22 mouse cellular contexts compared by ENCODE assay signal in the genomic region with DNA sequence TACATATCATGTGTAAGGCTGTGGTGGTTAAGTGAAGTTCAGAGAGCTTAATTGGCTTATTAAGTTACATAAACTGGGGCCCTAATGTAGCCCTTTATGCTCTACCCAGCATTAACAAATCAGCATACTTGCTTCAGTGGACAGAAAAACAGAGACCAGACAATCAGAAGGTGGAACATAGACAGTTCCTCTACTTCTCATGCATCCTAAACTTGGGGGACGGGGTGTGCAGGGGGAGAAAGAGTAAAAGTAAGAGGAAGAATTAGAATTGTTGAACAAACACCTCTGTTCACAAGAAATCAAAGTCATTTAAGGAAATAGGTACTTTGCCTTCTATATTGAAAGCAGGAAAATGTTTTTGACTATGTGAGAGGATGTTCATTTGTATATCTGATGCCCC. TPM values are rescaled to one million over a fixed set of nuclear protein-coding genes. Genes with fewer than 3 reads are reported as not detected.
DNase-seq lines count a peak whose midpoint lies in the region; ATAC-seq and TF ChIP-seq lines count a peak whose summit lies in the region.
"Had no signal": no experiment of that assay in that cellular context is flagged by ENCODE, and none has a peak within 500 bp of the region (broad histone marks: within the 10 kb centered on the region; RNA-seq: fewer than 3 reads in every experiment).

No protein-coding gene starts in this region.

- ATAC-seq in hindbrain, embryonic 14.5 days (ENCODE audit: low FRiP score) = no peak
- ATAC-seq in hindbrain, embryonic 12.5 days (ENCODE audit: low FRiP score) = no peak
- ATAC-seq: CD4-positive, CD25-positive, alpha-beta regulatory T cell, adult 4 months; forebrain, embryonic 13.5 days; forebrain, embryonic 15.5 days; forebrain, postnatal 0 days had no signal

- no peak for TF ChIP-seq POLR2A in CH12.LX (IDR thresholded peaks at IDR 0.05; ENCODE audit: low read depth, low read length)

- H3K4me3 ChIP-seq in hindbrain, embryonic 14.5 days (replicated peaks; ENCODE audit: low read length) = no peak overlapping the region
- no peak overlapping the region for H3K4me3 ChIP-seq in hindbrain, embryonic 12.5 days
- H3K4me3 ChIP-seq in CH12.LX (replicated peaks in 1 of 3; ENCODE audit: low read depth in 2 of 3, low read length in 2 of 3, poor library complexity in 1 of 3) = peak overlapping the region in 2 of 3 experiments; percentile 92 to 93
- H3K4me3 ChIP-seq: embryonic facial prominence, embryonic 10.5 days; embryonic facial prominence, embryonic 12.5 days; forebrain, embryonic 13.5 days; forebrain, embryonic 15.5 days had no signal

- H3K9me3 ChIP-seq in hindbrain, embryonic 14.5 days (ENCODE audit: control insufficient read depth, low read length) = no peaks in the 10 kb centered on the region
- H3K9me3 ChIP-seq in hindbrain, embryonic 12.5 days (replicated peaks) = no peaks in the 10 kb centered on the region
- no peaks in the 10 kb centered on the region for H3K9me3 ChIP-seq in CH12.LX (replicated peaks; ENCODE audit: low read length)
- H3K9me3 ChIP-seq: embryonic facial prominence, embryonic 10.5 days; embryonic facial prominence, embryonic 12.5 days; forebrain, embryonic 13.5 days; forebrain, embryonic 15.5 days had no signal

- no peak for TF ChIP-seq CTCF in CH12.LX (conservative IDR thresholded peaks at IDR 0.05 in 1 of 2, IDR thresholded peaks at IDR 0.05 in 1 of 2; ENCODE audit: low read depth in 2 of 2, low read length in 2 of 2)

- H3K4me1 ChIP-seq in hindbrain, embryonic 14.5 days (replicated peaks; ENCODE audit: control insufficient read depth, insufficient read depth, low read length) = peaks cover 8% of the 10 kb centered on the region
- H3K4me1 ChIP-seq in hindbrain, embryonic 12.5 days = peaks cover 9% of the 10 kb centered on the region
- peaks cover 2 to 67% of the 10 kb centered on the region in 2 experiments; a peak in 2 of 4 replicates for H3K4me1 ChIP-seq in CH12.LX (ENCODE audit: control insufficient read depth in 1 of 2, insufficient read depth in 2 of 2)

- TF ChIP-seq RAD21 in CH12.LX (IDR thresholded peaks at IDR 0.05; ENCODE audit: low read depth, low read length) = no peak

- no peak for TF ChIP-seq EP300 in CH12.LX (IDR thresholded peaks at IDR 0.05; ENCODE audit: low read length)

- peak; percentile 2 for DNase-seq in hindbrain, embryonic 14.5 days (ENCODE audit: low spot score)
- DNase-seq in A20 (ENCODE audit: low read depth, low spot score) (peak; percentile 77), CH12.LX (ENCODE audit: extremely low read depth) (no peak)
- DNase-seq in splenic B cell, adult 2 months (ENCODE audit: low read depth, low spot score) = peak; percentile 52
- no peak for DNase-seq in adrenal gland, adult 8-10 months
- no peak for DNase-seq in kidney, adult 11 months
- DNase-seq: adrenal gland, adult 2 months; adrenal gland, postnatal 14 days; adrenal gland, postnatal 36 days; cerebellum, adult 11-12 months; cerebellum, adult 2 months; cerebellum, adult 9-10 months; cerebellum, postnatal 10 days; cerebellum, postnatal 25 days; forebrain, postnatal 0 days had no signal

- in situ Hi-C loops in CH12.LX (cut with MboI; ENCODE audit: low pct_ligation_motif_present, low pct_unique_long_range_greater_than_20kb, low sequenced_read_pairs) = no loop called here

- H3K27ac ChIP-seq in hindbrain, embryonic 14.5 days = no peak overlapping the region
- no peak overlapping the region for H3K27ac ChIP-seq in hindbrain, embryonic 12.5 days
- H3K27ac ChIP-seq in CH12.LX (ENCODE audit: insufficient read depth, low read depth) = no peak overlapping the region
- H3K27ac ChIP-seq: embryonic facial prominence, embryonic 10.5 days; embryonic facial prominence, embryonic 12.5 days; forebrain, embryonic 13.5 days; forebrain, embryonic 15.5 days had no signal

- H3K4me2 ChIP-seq in hindbrain, embryonic 14.5 days (replicated peaks) = no peak overlapping the region
- no peak overlapping the region for H3K4me2 ChIP-seq in hindbrain, embryonic 12.5 days (replicated peaks)
- peak overlapping the region; percentile 98 for H3K4me2 ChIP-seq in CH12.LX (ENCODE audit: insufficient read depth, low read depth, poor library complexity, severe bottlenecking)
- H3K4me2 ChIP-seq: embryonic facial prominence, embryonic 12.5 days; forebrain, embryonic 13.5 days; forebrain, embryonic 15.5 days had no signal

- no peaks in the 10 kb centered on the region for H3K27me3 ChIP-seq in hindbrain, embryonic 14.5 days (ENCODE audit: control insufficient read depth, insufficient read depth, low read length)
- no peaks in the 10 kb centered on the region for H3K27me3 ChIP-seq in hindbrain, embryonic 12.5 days
- H3K27me3 ChIP-seq in CH12.LX (replicated peaks) = no peaks in the 10 kb centered on the region
- no peaks in the 10 kb centered on the region for H3K27me3 ChIP-seq in splenic B cell, adult 2 months (ENCODE audit: control insufficient read depth, insufficient read depth, low read length, poor library complexity, severe bottlenecking)
- H3K27me3 ChIP-seq: forebrain, embryonic 15.5 days had no signal

- H3K9ac ChIP-seq in hindbrain, embryonic 14.5 days = no peak overlapping the region
- H3K9ac ChIP-seq in hindbrain, embryonic 12.5 days = no peak overlapping the region
- no peak overlapping the region; the same call in 1 of the 2 replicates for H3K9ac ChIP-seq in CH12.LX (ENCODE audit: insufficient read depth, low read depth)
- H3K9ac ChIP-seq: embryonic facial prominence, embryonic 12.5 days; forebrain, embryonic 13.5 days; forebrain, embryonic 15.5 days; forebrain, postnatal 0 days had no signal

- peaks cover 52% of the 10 kb centered on the region for H3K79me2 ChIP-seq in CH12.LX (replicated peaks; ENCODE audit: control insufficient read depth, extremely low read depth, insufficient read depth, poor library complexity, severe bottlenecking)

- H3K36me3 ChIP-seq in hindbrain, embryonic 14.5 days (replicated peaks; ENCODE audit: control insufficient read depth, insufficient read depth) = no peaks in the 10 kb centered on the region
- no peaks in the 10 kb centered on the region for H3K36me3 ChIP-seq in hindbrain, embryonic 12.5 days
- peaks cover 0 to 7% of the 10 kb centered on the region in 2 experiments for H3K36me3 ChIP-seq in CH12.LX (replicated peaks in 1 of 2; ENCODE audit: control insufficient read depth in 1 of 2, insufficient read depth in 1 of 2, low read length in 1 of 2)
- peaks cover 3% of the 10 kb centered on the region; the same call in 1 of the 2 replicates for H3K36me3 ChIP-seq in splenic B cell, adult 2 months (ENCODE audit: control insufficient read depth, insufficient read depth, low read length, poor library complexity, severe bottlenecking)
- H3K36me3 ChIP-seq: embryonic facial prominence, embryonic 10.5 days; embryonic facial prominence, embryonic 12.5 days; forebrain, embryonic 15.5 days had no signal

- WGBS in hindbrain, embryonic 14.5 days = 89% methylated on average over 1 of the region's 1 CpGs
- 77% methylated on average over 1 of the region's 1 CpGs for WGBS in hindbrain, embryonic 12.5 days

- dilution Hi-C loops in CH12.LX (cut with MboI; ENCODE audit: extremely low pct_ligation_motif_present, extremely low pct_unique_long_range_greater_than_20kb, low sequenced_read_pairs) = no loop called here

TF ChIP-seq in CH12.LX, 34 proteins besides CTCF, POLR2A, EP300 and RAD21:
- no peak for TF ChIP-seq JUN (IDR thresholded peaks at IDR 0.05; ENCODE audit: insufficient read depth, low read depth, low read length)
- TF ChIP-seq ZMIZ1 (IDR thresholded peaks at IDR 0.05; ENCODE audit: low read depth, low read length) = no peak
- no peak for TF ChIP-seq CHD1 (IDR thresholded peaks at IDR 0.05; ENCODE audit: low read depth, low read length)
- no peak for TF ChIP-seq MYC (IDR thresholded peaks at IDR 0.05; ENCODE audit: low read depth, low read length)
- TF ChIP-seq MAX (IDR thresholded peaks at IDR 0.05; ENCODE audit: low read length) = no peak
- TF ChIP-seq ZC3H11A (IDR thresholded peaks at IDR 0.05; ENCODE audit: low read depth, low read length) = no peak
- TF ChIP-seq TBP (conservative IDR thresholded peaks at IDR 0.05; ENCODE audit: low read depth, low read length) = no peak
- TF ChIP-seq ELF1 (IDR thresholded peaks at IDR 0.05; ENCODE audit: low read depth, low read length) = no peak
- TF ChIP-seq CHD2 (IDR thresholded peaks at IDR 0.05; ENCODE audit: low read length) = no peak
- no peak for TF ChIP-seq UBTF (IDR thresholded peaks at IDR 0.05; ENCODE audit: low read depth, low read length)
- TF ChIP-seq GABPA (IDR thresholded peaks at IDR 0.05; ENCODE audit: insufficient replicate concordance, low read depth, low read length) = no peak
- TF ChIP-seq ETS1 (conservative IDR thresholded peaks at IDR 0.05; ENCODE audit: low read depth, low read length) = no peak
- no peak for TF ChIP-seq ZKSCAN1 (IDR thresholded peaks at IDR 0.05; ENCODE audit: borderline replicate concordance, low read depth, low read length)
- no peak for TF ChIP-seq PAX5 (IDR thresholded peaks at IDR 0.05; ENCODE audit: low read length)
- TF ChIP-seq KAT2A (IDR thresholded peaks at IDR 0.05; ENCODE audit: insufficient replicate concordance, low read length) = no peak

RNA-seq across cellular contexts. Expression of a gene that starts 2.3 kb away (rescaled TPM):
- polyA plus RNA-seq in hindbrain, embryonic 14.5 days (2014; fragmentation: Nextera tagmentation; extraction: Ambion mirVana) = 19.3 and 21.6 TPM in 2 replicates
- 13.1 and 13.6 TPM in 2 replicates for polyA plus RNA-seq in hindbrain, embryonic 12.5 days (2016; fragmentation: Nextera tagmentation; extraction: Ambion mirVana)
- 17.0 and 20.4 TPM in 2 replicates for total RNA-seq in CH12.LX (2012; rRNA removed)
- 34.8 and 36.6 TPM in 2 replicates for total RNA-seq in CH12.LX (2014; rRNA removed)
- 25.3 and 26.6 TPM in 2 replicates for polyA plus RNA-seq in CH12.LX (2012; ENCODE audit: insufficient read length, low read depth)
- 10 to 100 TPM; 17.7 to 24.2 (median 21.4) TPM for total RNA-seq in adrenal gland, adult 8-10 months (2022)

RNA-seq across cellular contexts. Expression of a gene that starts 47.7 kb away (rescaled TPM):
- polyA plus RNA-seq in hindbrain, embryonic 14.5 days (2014; fragmentation: Nextera tagmentation; extraction: Ambion mirVana) = 1.8 and 2.0 TPM in 2 replicates
- polyA plus RNA-seq in hindbrain, embryonic 12.5 days (2016; fragmentation: Nextera tagmentation; extraction: Ambion mirVana) = 0.94 and 1.4 TPM in 2 replicates
- total RNA-seq in CH12.LX (2012; rRNA removed) = 0.38 and 0.68 TPM in 2 replicates
- 0.16 and 0.23 TPM in 2 replicates for total RNA-seq in CH12.LX (2014; rRNA removed)
- 0.24 and 0.29 TPM in 2 replicates for polyA plus RNA-seq in CH12.LX (2012; ENCODE audit: insufficient read length, low read depth)
- total RNA-seq in adrenal gland, adult 8-10 months (2022) = under 1 TPM; 0.06 to 0.24 (median 0.08) TPM
- total RNA-seq: MEL had no signal
- polyA plus RNA-seq: cerebellum, adult 2 months had no signal

Comparison
In these comparisons a context has a peak if more than half of its experiments do, and no peak if none do; other contexts are left out.
1. DNase-seq: peak in hindbrain, embryonic 14.5 days (single experiment), A20 (single experiment) and splenic B cell, adult 2 months (single experiment); none in CH12.LX (single experiment), adrenal gland, adult 8-10 months (single experiment) and kidney, adult 11 months (single experiment).
2. H3K4me3 ChIP-seq: peak in CH12.LX (2 of 3); none in hindbrain, embryonic 14.5 days (single experiment) and hindbrain, embryonic 12.5 days (single experiment).